Mouse (Mus musculus): ENCODE measurements at regions not wholly inside any gene's neighbourhood (a gene's known extent, or its start where the extent isn't known, plus 50 kb on each side); places are given as distances from the start of the nearest gene placed in this dataset.

GRCm38 (mm10) chr8:109310670-109311386 lies 183.0 kb upstream of the Pmfbp1 start:
- TF ChIP-seq CTCF (IDR thresholded peaks at IDR 0.05; ENCODE audit: control insufficient read depth, insufficient read depth, insufficient replicate concordance, low read depth, low read length) (no peak), POLR2A (IDR thresholded peaks at IDR 0.05; ENCODE audit: control insufficient read depth, low read depth, low read length) (no peak)
